1 mouse cellular context compared by ENCODE assay signal in the genomic region with DNA sequence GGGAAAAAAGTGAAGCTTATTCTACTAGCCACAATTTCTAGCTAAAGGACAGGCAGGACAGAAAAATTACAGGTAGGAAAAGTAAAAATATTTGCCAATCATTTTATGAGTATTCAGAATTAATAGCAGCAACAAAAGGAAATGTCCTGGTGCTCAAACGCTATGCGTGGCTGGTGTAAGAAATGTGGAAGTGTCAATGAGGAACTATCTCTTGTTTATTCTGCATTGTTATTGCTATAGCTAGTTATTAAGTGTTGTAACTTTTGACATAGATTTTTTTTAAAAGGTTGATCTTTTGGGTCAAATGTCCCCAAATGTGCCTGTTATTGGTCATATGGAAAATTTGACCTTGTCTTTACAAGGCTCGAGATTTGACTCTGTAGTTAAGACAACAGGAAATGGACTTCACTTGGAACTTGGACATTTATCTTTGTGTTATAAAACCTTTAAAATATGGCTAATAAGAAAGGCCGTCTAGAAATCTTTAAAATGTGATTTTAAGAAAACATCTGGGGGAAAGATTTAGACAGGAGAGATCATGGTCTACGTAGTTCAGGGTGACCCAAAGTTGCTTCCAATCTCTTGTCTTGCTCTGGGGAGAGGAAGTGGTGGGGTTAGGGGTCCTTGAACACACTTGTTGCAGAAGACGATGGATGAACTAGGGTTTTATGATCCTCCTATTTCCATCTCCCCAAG.
TF ChIP-seq lines count a peak whose summit lies in the region.

No protein-coding gene starts in this region.

TF ChIP-seq in CH12.LX, 34 proteins besides CTCF, POLR2A, EP300 and RAD21 (continued from another document):
- no peak for TF ChIP-seq BHLHE40 (IDR thresholded peaks at IDR 0.05; ENCODE audit: low read depth, low read length)
- TF ChIP-seq TBP (conservative IDR thresholded peaks at IDR 0.05; ENCODE audit: low read depth, low read length), result peak; percentile 89
- TF ChIP-seq ZMIZ1 (IDR thresholded peaks at IDR 0.05; ENCODE audit: low read depth, low read length), result peak; percentile 93
